ENCODE assay signal across 9 mouse cellular contexts in genomic region chr11:100962371-100962911, GRCm38 (mm10). TPM values are rescaled to one million over a fixed set of nuclear protein-coding genes. Genes with fewer than 3 reads are reported as not detected.
A peak's percentile ranks its signal among the peaks of the same experiment; 100 is the strongest.
DNase-seq lines count a peak whose midpoint lies in the region; ATAC-seq lines count a peak whose summit lies in the region.
"Had no signal": no experiment of that assay in that cellular context is flagged by ENCODE, and none has a peak within 500 bp of the region (broad histone marks: within the 10 kb centered on the region; RNA-seq: fewer than 3 reads in every experiment).

No protein-coding gene starts in this region.

- intact Hi-C loops in gastrocnemius, postnatal 36 days (cut with DNase I), result no loop called here

- no peak for ATAC-seq in limb, embryonic 12.5 days (ENCODE audit: insufficient number of reproducible peaks, insufficient read depth, low FRiP score, low TSS enrichment, low read depth)
- no peak for ATAC-seq in megakaryocyte-erythroid progenitor cell, adult 5-6 weeks (replicated peaks; ENCODE audit: low FRiP score, low TSS enrichment, poor library complexity, severe bottlenecking)
- ATAC-seq: activated CD4-positive, CD25-positive, alpha-beta regulatory T cell, adult 4 months had no signal

- H3K27me3 ChIP-seq in limb, embryonic 12.5 days, result peaks cover 70% of the 10 kb centered on the region

- H3K27ac ChIP-seq in limb, embryonic 12.5 days, result peak overlapping the region; percentile 59; the same call in 1 of the 2 replicates

- no peaks in the 10 kb centered on the region for H3K9me3 ChIP-seq in limb, embryonic 12.5 days

- H3K4me1 ChIP-seq in limb, embryonic 12.5 days (replicated peaks), result peaks cover 28% of the 10 kb centered on the region

- DNase-seq in urinary bladder, postnatal 4 days (ENCODE audit: low spot score in 2 of 2), result peak; percentile 64 to 70
- DNase-seq in urinary bladder, postnatal 25 days (ENCODE audit: low spot score), result no peak
- DNase-seq in gastrocnemius, postnatal 36 days, result peak; percentile 55 to 75
- DNase-seq in cerebellum, postnatal 4 days (ENCODE audit: low spot score in 2 of 2), result no peak
- no peak for DNase-seq in cerebellum, postnatal 14 days
- DNase-seq in cerebellum, postnatal 25 days, result no peak

- H3K4me3 ChIP-seq in limb, embryonic 12.5 days (replicated peaks), result no peak overlapping the region

- H3K36me3 ChIP-seq in limb, embryonic 12.5 days, result no peaks in the 10 kb centered on the region

- 52% methylated on average over 9 of the region's 9 CpGs for WGBS in limb, embryonic 12.5 days

- no peak overlapping the region for H3K9ac ChIP-seq in limb, embryonic 12.5 days (replicated peaks)

- no peak overlapping the region for H3K4me2 ChIP-seq in limb, embryonic 12.5 days

RNA-seq across cellular contexts. Expression of gene Cavin1, which starts 8.2 kb away (rescaled TPM):
- 100 to 1,000 TPM; 148 to 153 TPM for total RNA-seq in gastrocnemius, postnatal 36 days (2021)
- polyA plus RNA-seq in limb, embryonic 12.5 days (2016; fragmentation: Nextera tagmentation; extraction: Ambion mirVana), result 38.4 and 48.2 TPM in 2 replicates
- 2.4 and 3.7 TPM in 2 replicates for total RNA-seq in megakaryocyte-erythroid progenitor cell, adult 5-6 weeks (2014; fragmentation: Nextera tagmentation)
- total RNA-seq in megakaryocyte-erythroid progenitor cell, adult 5-6 weeks (2017), result 3.8 and 6.1 TPM in 2 replicates

RNA-seq across cellular contexts. Expression of gene Stat3, which starts 23.1 kb away (rescaled TPM):
- 10 to 100 TPM; 38.8 to 42.9 TPM for total RNA-seq in gastrocnemius, postnatal 36 days (2021)
- polyA plus RNA-seq in limb, embryonic 12.5 days (2016; fragmentation: Nextera tagmentation; extraction: Ambion mirVana), result 40.5 and 40.8 TPM in 2 replicates
- 16.7 and 20.2 TPM in 2 replicates for total RNA-seq in megakaryocyte-erythroid progenitor cell, adult 5-6 weeks (2014; fragmentation: Nextera tagmentation)
- total RNA-seq in megakaryocyte-erythroid progenitor cell, adult 5-6 weeks (2017), result 20.3 and 50.3 TPM in 2 replicates

RNA-seq across cellular contexts. Expression of gene Atp6v0a1, which starts 46.8 kb away (rescaled TPM):
- 10 to 100 TPM; 55.7 to 57.7 TPM for total RNA-seq in gastrocnemius, postnatal 36 days (2021)
- 26.9 and 29.4 TPM in 2 replicates for polyA plus RNA-seq in limb, embryonic 12.5 days (2016; fragmentation: Nextera tagmentation; extraction: Ambion mirVana)
- 65.0 and 67.0 TPM in 2 replicates for total RNA-seq in megakaryocyte-erythroid progenitor cell, adult 5-6 weeks (2014; fragmentation: Nextera tagmentation)
- total RNA-seq in megakaryocyte-erythroid progenitor cell, adult 5-6 weeks (2017), result 32.0 and 71.5 TPM in 2 replicates

Comparison
In these comparisons a context has a peak if more than half of its experiments do, and no peak if none do; other contexts are left out.
1. DNase-seq: peak in urinary bladder, postnatal 4 days (2 of 2) and gastrocnemius, postnatal 36 days (2 of 2); none in urinary bladder, postnatal 25 days (single experiment), cerebellum, postnatal 4 days (0 of 2), cerebellum, postnatal 14 days (0 of 2) and cerebellum, postnatal 25 days (0 of 2).
2. RNA of gene Cavin1, which starts 8.2 kb away (total RNA-seq): 148 to 153 TPM in gastrocnemius, postnatal 36 days; 2.4 to 6.1 TPM in megakaryocyte-erythroid progenitor cell, adult 5-6 weeks; every median in the first group is over 10 times any median in the second.